Comparison of ENCODE assay signal across 8 mouse cellular contexts in the genomic region with DNA sequence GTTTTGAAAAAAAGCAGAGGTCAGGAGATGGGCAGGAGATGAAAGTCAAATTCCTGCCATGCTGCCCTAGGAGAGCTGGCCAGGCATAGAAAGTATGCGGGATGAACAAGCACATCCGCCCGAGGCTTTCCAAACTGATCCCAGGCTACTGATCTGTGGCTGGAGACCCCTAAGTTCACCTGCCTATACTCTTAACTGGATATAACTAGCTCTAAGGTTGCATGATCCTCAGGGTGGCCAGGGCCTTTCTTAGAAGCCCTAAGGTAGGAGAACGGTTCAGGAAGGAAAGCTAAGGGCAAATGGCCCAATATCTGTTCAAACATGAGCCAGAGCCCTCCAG. TPM values are rescaled to one million over a fixed set of nuclear protein-coding genes. Genes with fewer than 3 reads are reported as not detected.
DNase-seq lines count a peak whose midpoint lies in the region; ATAC-seq and TF ChIP-seq lines count a peak whose summit lies in the region.

No protein-coding gene starts in this region.

- H3K4me3 ChIP-seq in erythroblast, embryonic 14.5 days (replicated peaks) = peak overlapping the region; percentile 10
- H3K4me3 ChIP-seq in testis, adult 2 months (ENCODE audit: control insufficient read depth, low read depth, low read length) = peak overlapping the region; percentile 28
- peak overlapping the region; percentile 42 for H3K4me3 ChIP-seq in liver, postnatal 0 days (ENCODE audit: low read depth, low read length)
- H3K4me3 ChIP-seq in cerebellum, adult 2 months (replicated peaks; ENCODE audit: insufficient read depth, low read depth, low read length) = no peak overlapping the region

- no peaks in the 10 kb centered on the region for H3K9me3 ChIP-seq in erythroblast, embryonic 14.5 days (ENCODE audit: control insufficient read depth, low read length)
- H3K9me3 ChIP-seq in liver, postnatal 0 days (ENCODE audit: low read length) = no peaks in the 10 kb centered on the region

- no peak for TF ChIP-seq EP300 in liver, postnatal 0 days (IDR thresholded peaks at IDR 0.05; ENCODE audit: low read depth)

- no peak for DNase-seq in testis, postnatal 14 days (ENCODE audit: low spot score)
- no peak for DNase-seq in liver, postnatal 0 days
- no peak for DNase-seq in frontal cortex, adult 2 months (ENCODE audit: extremely low spot score in 1 of 2, low spot score in 1 of 2)
- no peak for DNase-seq in cerebellum, adult 2 months

- H3K27me3 ChIP-seq in erythroblast, embryonic 14.5 days (ENCODE audit: control insufficient read depth) = no peaks in the 10 kb centered on the region
- H3K27me3 ChIP-seq in testis, adult 2 months (ENCODE audit: control insufficient read depth, insufficient read depth, low read length) = no peaks in the 10 kb centered on the region
- no peaks in the 10 kb centered on the region for H3K27me3 ChIP-seq in liver, postnatal 0 days (ENCODE audit: insufficient read depth, low read length)
- H3K27me3 ChIP-seq in cerebellum, adult 2 months (ENCODE audit: control insufficient read depth, insufficient read depth, low read length) = no peaks in the 10 kb centered on the region

- H3K27ac ChIP-seq in testis, adult 2 months (ENCODE audit: control insufficient read depth, insufficient read depth, low read depth, low read length) = no peak overlapping the region
- peak overlapping the region; percentile 7; the same call in 1 of the 2 replicates for H3K27ac ChIP-seq in liver, postnatal 0 days (ENCODE audit: low read depth)
- no peak overlapping the region for H3K27ac ChIP-seq in cerebellum, adult 2 months (ENCODE audit: insufficient read depth, low read length)

- H3K9ac ChIP-seq in liver, postnatal 0 days (replicated peaks) = peak overlapping the region; percentile 55

- no peak for ATAC-seq in erythroblast, adult 5-6 weeks (replicated peaks; ENCODE audit: low FRiP score, poor library complexity, severe bottlenecking)
- no peak for ATAC-seq in liver, postnatal 0 days
- ATAC-seq in CD4-positive, CD25-positive, alpha-beta regulatory T cell, adult 4 months = no peak

- WGBS in liver, postnatal 0 days (ENCODE audit: insufficient replicate concordance) = 12% methylated on average over 4 of the region's 4 CpGs
- WGBS in cerebellum, adult 2 months = 44% methylated on average over 4 of the region's 4 CpGs

- H3K36me3 ChIP-seq in erythroblast, embryonic 14.5 days (ENCODE audit: control insufficient read depth) = no peaks in the 10 kb centered on the region
- no peaks in the 10 kb centered on the region for H3K36me3 ChIP-seq in testis, adult 2 months (ENCODE audit: control insufficient read depth, insufficient read depth, low read length)
- no peaks in the 10 kb centered on the region for H3K36me3 ChIP-seq in liver, postnatal 0 days (replicated peaks; ENCODE audit: insufficient read depth, low read length)

- no peak for TF ChIP-seq POLR2A in testis, adult 2 months (IDR thresholded peaks at IDR 0.05; ENCODE audit: control insufficient read depth, low read depth, low read length)
- no peak for TF ChIP-seq POLR2A in cerebellum, adult 2 months (IDR thresholded peaks at IDR 0.05; ENCODE audit: borderline replicate concordance, insufficient read depth, low read length)

- H3K4me1 ChIP-seq in erythroblast, embryonic 14.5 days (ENCODE audit: control insufficient read depth) = peaks cover 7% of the 10 kb centered on the region
- peaks cover 6% of the 10 kb centered on the region for H3K4me1 ChIP-seq in testis, adult 2 months (ENCODE audit: control insufficient read depth, insufficient read depth, low read length)
- peaks cover 10% of the 10 kb centered on the region for H3K4me1 ChIP-seq in liver, postnatal 0 days (ENCODE audit: insufficient read depth)
- H3K4me1 ChIP-seq in cerebellum, adult 2 months (ENCODE audit: control insufficient read depth, insufficient read depth, low read length) = no peaks in the 10 kb centered on the region

- H3K4me2 ChIP-seq in liver, postnatal 0 days (ENCODE audit: low read depth, low read length) = peak overlapping the region; percentile 62

- no peak for TF ChIP-seq CTCF in testis, adult 2 months (IDR thresholded peaks at IDR 0.05; ENCODE audit: control insufficient read depth, insufficient read depth, insufficient replicate concordance, low read depth, low read length)
- TF ChIP-seq CTCF in liver, postnatal 0 days (IDR thresholded peaks at IDR 0.05; ENCODE audit: low read depth) = no peak
- no peak for TF ChIP-seq CTCF in cerebellum, adult 2 months (IDR thresholded peaks at IDR 0.05; ENCODE audit: borderline replicate concordance, insufficient read depth, low read depth, low read length)

RNA-seq across cellular contexts. Expression of a gene that starts 0.2 kb away (rescaled TPM):
- polyA plus RNA-seq in erythroblast, embryonic 14.5 days (2012) = 0.01 TPM in 1 of 2 replicates, not detected in the other
- 14.0 and 16.5 TPM in 2 replicates for total RNA-seq in erythroblast, adult 5-6 weeks (2015; ENCODE audit: low replicate concordance)
- total RNA-seq in erythroblast, adult 5-6 weeks (2017; ENCODE audit: low replicate concordance) = 5.9 and 6.8 TPM in 2 replicates
- 0.90 and 1.4 TPM in 2 replicates for polyA plus RNA-seq in testis, adult 2 months (2012; rRNA removed)
- 5.3 TPM in 2 replicates for polyA plus RNA-seq in liver, postnatal 0 days (2015; fragmentation: Nextera tagmentation; extraction: Ambion mirVana)
- 1.2 and 1.8 TPM in 2 replicates for polyA plus RNA-seq in frontal cortex, adult 2 months (2012; rRNA removed)
- polyA plus RNA-seq in cerebellum, adult 2 months (2012; rRNA removed) = 0.54 and 0.76 TPM in 2 replicates
- under 1 TPM; 0.11 to 0.30 TPM for polyA plus RNA-seq in CD4-positive, CD25-positive, alpha-beta regulatory T cell, adult 4 months (2017; shearing (Covaris generic))
